Mouse (Mus musculus) testis, postnatal 10 days (tissue): ENCODE measurements around the gene Zfp69.

Experiments used
- DNase-seq: peaks from one replicate; pipeline ENCODE4 v3.0.0; 2021; ENCODE audit warnings: low spot score

Gene Zfp69

GRCm38 (mm10) chr4:120924554-120925299 lies 26.8 kb downstream of the Zfp69 start, which contains the start of gene Exo5:
Exo5 (minus strand) TSS chr4:120925017.
- peak; percentile 96 for DNase-seq

DNA sequence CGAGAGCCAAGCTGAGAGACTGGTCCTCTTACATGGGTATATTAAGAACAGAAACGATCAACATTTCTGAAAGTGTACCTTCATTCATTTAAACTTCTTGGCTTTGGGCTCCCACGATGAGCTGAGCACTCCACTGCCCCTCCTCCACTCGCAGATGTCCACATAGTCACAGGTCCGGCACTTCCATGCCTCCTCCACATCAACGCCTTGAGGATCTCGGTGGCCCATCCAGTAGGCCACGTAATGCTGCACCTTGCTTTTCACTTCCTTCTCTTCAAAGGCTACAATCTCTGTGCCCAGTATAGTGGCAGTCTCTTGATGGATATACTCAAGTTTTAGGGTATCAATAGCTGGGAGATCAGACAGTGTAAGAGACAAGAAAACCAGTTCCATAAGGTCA lies 30.0 kb downstream of the Zfp69 start:
- DNase-seq: no peak

GRCm38 (mm10) chr4:120914501-120914900 lies 37.0 kb downstream of the Zfp69 start:
- DNase-seq: no peak

DNA sequence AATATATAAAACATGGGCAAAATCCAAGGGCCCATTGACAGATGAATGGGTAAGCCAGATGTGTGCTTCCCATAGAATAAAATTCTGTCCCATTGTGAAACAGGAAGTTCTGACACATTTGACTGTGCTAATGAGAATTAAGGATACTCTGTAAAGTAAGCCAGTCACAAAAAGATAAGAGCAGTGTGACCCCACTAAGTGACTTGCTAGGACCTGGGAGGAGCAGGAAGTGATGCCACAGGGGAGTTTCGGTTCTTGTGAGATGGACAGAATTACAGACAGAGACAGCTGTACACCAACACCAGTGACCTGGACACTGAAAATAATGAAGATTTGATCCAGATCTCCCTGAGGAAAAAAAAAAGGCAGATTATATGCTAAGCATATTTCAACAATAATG lies 37.6 kb downstream of the Zfp69 start:
- no peak for DNase-seq

DNA sequence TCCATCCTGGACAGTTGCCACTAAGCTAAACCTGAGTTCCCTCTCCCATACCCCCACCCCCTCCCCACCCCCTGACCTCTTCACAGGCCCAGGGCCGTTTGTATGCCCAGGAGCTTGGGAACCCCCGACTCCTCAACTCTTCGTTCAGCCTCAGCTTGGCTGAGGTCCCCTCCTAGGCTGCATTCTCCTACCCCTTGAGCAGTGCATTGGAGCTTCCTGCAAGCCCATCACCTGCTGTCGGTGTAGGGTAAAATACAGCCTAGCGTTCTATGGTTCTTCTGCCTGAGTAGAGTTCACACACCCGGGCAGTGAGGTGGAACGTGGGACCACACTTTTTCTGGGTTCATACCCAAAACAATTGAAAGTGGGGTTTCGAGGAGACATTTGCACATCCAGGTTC lies 38.1 kb downstream of the Zfp69 start:
- no peak for DNase-seq

- no peak for DNase-seq
Measured at GRCm38 (mm10) chr4:120912866-120913265, 38.6 kb downstream of the Zfp69 start.

- DNase-seq: no peak
Measured at GRCm38 (mm10) chr4:120911086-120911485, 40.4 kb downstream of the Zfp69 start.

DNA sequence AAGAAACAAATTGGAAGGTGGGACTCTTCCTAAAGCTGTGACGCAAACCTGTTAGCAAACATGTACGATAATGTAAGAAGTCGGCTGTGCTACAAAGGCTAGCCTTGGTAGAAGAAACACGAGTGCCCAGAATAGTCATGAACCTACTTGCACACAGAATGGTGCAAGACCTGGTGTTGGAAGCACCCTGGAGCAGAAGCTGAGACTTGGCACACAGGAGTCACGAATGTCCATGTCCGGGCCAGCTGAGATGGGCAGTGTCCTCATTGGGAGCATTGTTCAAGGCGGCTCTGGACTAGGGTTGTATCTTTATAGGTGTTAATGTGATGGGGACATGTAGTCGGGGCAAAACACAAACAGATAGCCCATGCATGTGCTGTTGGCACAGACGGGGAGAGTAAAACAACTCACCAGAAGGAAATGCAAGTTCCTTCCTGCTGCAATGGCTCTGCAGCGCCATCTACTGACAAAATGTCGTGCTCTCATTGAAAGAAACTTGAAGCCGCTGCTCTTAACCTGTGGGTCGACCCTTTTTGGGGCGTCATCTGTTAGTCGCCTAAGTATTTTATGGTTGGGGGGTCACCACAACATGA lies 41.8 kb downstream of the Zfp69 start:
- DNase-seq: peak; percentile 72

DNA sequence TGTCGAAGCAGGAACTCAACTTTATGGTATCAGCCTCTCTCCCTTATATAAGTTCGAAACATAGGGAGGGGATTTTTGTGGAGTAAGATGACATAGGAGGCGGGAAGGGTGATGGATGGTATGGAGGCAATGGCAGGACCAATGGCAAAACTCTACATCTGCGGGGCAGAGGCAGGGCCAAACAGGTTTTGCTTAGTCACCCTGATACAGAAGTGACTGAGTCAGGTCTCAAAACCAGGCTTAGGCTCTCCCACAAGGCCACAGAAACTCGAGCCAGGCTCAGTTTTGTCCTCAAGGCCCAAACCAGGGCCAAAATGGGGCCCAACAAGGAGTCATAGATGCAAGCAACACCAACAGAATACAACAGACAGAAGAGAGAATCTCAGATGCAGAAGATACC lies 45.9 kb downstream of the Zfp69 start:
- DNase-seq: no peak

GRCm38 (mm10) chr4:120904533-120904932 lies 47.0 kb downstream of the Zfp69 start:
- DNase-seq: no peak

DNA sequence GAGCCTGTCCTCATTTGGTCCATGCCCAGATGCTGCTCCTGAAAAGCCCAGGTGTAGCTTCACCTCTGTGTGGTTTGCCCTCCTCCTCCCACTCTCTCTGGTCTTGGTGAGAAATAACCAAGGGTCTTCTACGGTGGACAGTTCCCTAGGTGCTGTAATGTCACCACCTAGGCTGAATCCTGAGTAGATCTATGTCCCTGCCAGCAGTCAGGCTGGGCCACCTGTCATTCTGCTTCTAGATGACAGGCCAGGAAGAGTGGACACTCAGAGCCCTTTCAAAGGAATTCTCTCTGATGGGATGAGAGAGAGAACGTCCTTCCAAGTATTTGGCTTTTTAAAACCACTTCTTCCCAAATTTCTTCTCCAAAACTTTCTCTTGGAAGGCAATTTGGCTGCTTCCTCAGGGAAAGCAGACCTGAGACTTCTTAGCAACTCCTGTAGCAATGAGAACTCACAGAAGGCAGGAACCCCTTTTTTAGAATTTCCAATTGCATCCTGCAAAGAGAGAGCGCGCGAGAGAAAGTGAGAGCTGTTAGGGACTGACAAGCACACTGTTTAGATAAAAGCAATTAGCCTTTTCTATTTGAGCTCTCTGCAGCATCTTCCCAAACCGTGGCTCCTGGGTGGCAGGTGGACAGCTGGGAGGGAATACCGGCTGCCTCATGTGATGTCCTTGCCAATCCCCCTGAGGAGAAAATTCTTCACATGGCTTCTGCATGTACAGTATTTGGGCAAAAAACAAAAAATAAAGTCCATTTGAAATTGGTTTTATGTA lies 55.5 kb downstream of the Zfp69 start:
- no peak for DNase-seq

DNA sequence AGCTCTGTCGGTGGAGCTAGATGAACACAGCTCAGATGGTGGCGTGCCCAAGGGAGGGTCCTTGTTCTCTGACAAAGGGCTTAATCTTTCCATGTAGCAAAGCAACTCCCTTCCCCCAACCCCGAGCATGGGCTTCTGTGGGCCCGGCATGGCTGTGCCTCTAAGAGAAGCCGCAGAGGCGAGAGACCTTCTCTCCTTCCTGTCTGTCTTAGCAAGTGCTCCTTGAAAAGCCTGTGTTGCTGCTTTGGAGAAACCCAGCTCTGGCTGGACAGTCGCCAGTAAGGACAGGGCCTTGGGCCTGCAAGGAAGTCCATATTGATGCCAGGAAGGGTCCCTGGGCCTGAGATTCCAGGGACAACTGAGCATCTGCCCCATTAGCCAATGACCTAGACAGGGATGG lies 56.3 kb downstream of the Zfp69 start:
- DNase-seq: no peak

DNA sequence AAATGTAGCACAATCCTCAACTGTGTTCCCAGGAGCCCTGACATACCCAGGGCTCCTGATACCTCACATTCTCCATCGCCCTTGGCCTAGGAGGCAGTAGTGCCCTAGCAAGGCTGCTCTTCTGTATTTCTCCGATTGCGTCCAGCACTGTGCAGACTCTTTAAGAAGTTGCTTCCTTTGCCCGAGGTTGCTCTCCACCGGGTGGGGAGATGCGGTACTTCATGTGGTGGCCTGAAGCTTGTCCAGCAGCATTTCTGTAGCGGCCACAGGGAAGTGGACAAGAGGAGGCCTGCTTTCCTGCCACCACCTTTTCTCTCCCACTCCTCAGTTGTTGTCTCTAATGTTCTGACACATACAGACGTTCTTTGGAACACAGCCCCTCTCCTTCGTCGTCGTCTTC lies 56.9 kb downstream of the Zfp69 start:
- no peak for DNase-seq

- DNase-seq: no peak
Measured at GRCm38 (mm10) chr4:120893656-120894401, 57.7 kb downstream of the Zfp69 start.

GRCm38 (mm10) chr4:120892516-120892915 lies 59.0 kb downstream of the Zfp69 start:
- DNase-seq: no peak

DNA sequence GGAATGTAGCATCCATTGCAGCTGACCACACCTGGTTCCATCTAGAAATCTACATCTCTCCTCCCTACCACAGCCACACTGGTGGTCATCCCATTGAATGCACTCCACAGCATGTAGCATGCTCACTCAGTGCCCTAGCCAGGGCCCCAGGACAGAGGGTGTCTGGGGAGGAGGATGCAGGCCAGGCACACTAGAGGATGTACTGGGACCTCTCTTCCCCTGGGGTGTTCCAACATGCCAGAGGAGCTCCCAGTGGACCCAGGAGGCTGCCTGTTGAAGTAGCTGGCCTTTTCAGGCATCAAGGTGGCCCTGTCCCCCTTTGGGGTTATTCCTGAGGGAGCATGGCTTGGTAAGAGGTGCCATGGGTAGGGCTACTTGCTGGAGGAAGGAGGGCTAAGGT lies 59.5 kb downstream of the Zfp69 start:
- DNase-seq: no peak

DNA sequence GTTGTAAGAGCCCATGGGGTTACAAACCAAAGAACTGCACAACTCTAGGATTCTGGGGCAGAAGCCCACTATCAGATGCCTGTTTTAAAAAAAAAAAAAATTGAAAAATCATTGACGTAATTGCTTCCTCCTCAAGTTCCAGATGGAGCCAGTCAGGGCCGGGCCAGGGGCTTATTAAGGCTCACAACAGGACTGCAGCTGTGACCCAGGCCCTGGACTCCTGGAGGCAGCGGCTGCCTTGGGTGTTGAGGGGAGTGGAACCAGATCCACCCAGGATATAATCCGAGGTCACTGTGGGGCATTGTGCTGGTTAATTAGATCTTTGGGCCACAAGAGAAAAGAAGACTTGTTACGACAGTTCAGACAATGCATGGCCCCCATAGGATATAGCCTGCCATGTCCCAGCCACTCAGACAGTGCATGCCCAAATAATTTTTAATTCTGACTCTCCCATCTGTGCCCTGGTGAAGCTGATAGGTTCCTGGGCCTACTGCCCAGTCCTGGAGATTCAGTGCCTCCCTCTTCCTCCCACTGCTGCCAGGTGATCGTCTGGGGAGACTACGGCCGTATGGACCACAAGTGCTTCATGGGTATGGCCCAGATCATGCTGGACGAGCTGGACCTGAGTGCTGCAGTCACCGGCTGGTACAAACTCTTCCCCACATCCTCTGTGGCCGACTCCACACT lies 60.6 kb downstream of the Zfp69 start:
- DNase-seq: no peak

DNA sequence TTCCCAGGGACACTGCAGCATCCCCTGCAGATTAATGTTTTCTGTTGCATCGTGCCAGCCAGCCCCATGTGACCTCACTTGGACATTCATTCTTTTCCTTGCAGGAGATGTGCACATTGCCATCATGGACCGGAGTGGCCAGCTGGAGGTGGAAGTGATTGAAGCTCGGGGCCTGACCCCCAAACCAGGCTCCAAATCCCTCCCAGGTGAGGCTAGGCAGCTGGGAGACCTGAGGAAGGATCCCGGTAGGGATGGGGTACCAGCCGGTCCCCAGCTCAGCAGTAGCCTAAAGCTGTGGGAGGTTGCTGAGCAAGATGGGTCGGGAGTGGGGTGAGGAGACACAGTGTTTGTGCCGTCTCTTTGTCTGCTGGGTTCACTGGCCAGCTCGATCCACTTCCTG lies 62.6 kb downstream of the Zfp69 start:
- DNase-seq: no peak

DNA sequence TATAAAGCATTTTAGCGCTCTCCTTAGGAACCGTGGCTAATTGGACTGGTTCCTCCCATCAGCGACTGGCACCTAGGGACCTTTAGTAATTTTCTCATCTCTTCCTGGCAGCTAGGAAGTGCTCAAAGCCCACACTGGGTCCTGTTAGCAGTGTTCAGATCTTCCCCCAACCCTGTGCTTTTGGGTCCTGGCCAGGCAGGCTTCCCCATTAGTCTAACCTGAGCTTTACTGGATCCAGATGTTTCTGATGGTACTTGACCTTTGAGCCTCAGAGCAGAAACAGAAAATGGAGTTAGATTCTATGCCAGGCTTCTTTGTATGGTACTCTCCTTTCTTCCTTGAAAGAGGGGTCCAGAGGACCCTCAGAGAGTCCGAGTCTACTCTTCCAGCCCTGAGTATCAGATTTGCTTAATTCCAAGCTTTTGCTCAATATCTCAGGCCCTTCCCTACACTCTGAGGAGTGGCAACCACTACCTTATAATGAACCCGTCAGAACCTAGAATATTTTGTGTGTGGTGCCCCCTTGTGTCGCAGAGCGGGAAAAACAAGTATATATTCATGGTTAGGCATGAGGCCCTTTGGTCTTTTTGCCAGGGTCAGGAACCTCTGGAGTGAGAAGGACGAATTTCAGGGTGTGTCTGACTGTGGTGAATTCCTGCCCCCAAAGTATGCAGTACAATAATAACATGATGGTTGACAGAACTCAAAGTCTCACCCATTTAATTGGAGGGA lies 64.0 kb downstream of the Zfp69 start:
- peak; percentile 63 for DNase-seq

GRCm38 (mm10) chr4:120886811-120887210 lies 64.7 kb downstream of the Zfp69 start:
- no peak for DNase-seq

- DNase-seq: no peak
Measured at GRCm38 (mm10) chr4:120886131-120886530, 65.4 kb downstream of the Zfp69 start.
